17 mouse cellular contexts compared by ENCODE assay signal in the genomic region with DNA sequence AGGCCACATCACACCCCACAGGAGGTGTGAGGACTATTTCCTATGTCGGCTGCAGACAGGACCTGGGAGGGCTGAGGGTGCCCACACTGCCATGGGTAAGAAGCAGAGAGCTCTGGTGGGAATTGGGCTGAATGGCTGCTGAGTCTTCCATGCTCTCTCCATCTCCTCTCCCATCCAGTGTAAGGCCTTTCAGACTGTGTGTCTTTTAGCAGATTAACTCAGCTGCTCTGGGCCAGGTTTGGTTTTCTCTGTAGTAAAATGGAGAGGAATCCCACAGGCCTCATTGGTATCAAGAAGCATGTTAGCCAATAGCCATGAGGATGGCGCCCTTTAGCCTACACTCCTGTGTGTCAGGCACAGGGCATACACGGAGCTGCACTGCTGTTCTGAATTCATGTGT. TPM values are rescaled to one million over a fixed set of nuclear protein-coding genes. Genes with fewer than 3 reads are reported as not detected.
"Had no signal": no experiment of that assay in that cellular context is flagged by ENCODE, and none has a peak within 500 bp of the region (broad histone marks: within the 10 kb centered on the region; RNA-seq: fewer than 3 reads in every experiment).

No protein-coding gene starts in this region.

- H3K27me3 ChIP-seq: neural tube, embryonic 13.5 days; neural tube, embryonic 15.5 days; stomach, embryonic 15.5 days had no signal

- H3K9me3 ChIP-seq: neural tube, embryonic 13.5 days; neural tube, embryonic 15.5 days; stomach, embryonic 15.5 days had no signal

- H3K9ac ChIP-seq: neural tube, embryonic 13.5 days; neural tube, embryonic 15.5 days; stomach, embryonic 15.5 days had no signal

- H3K4me2 ChIP-seq: neural tube, embryonic 13.5 days; neural tube, embryonic 15.5 days; stomach, embryonic 15.5 days had no signal

- H3K36me3 ChIP-seq: neural tube, embryonic 13.5 days; neural tube, embryonic 15.5 days; stomach, embryonic 15.5 days had no signal

- DNase-seq: retina, postnatal 1 day; right cerebral cortex, adult 18-20 months; right cerebral cortex, postnatal 14 days; right cerebral cortex, postnatal 25 days; right cerebral cortex, postnatal 4 days; spleen, adult 18-20 months; thymus, adult 18-20 months; thymus, adult 2 months; thymus, postnatal 14 days; thymus, postnatal 25 days; thymus, postnatal 36 days; thymus, postnatal 4 days had no signal

- H3K27ac ChIP-seq: neural tube, embryonic 13.5 days; neural tube, embryonic 15.5 days; stomach, embryonic 15.5 days; stomach, postnatal 0 days had no signal

- H3K4me3 ChIP-seq: neural tube, embryonic 13.5 days; neural tube, embryonic 15.5 days; stomach, embryonic 15.5 days had no signal

RNA-seq across cellular contexts. Expression of a gene that starts 1.6 kb away (rescaled TPM):
- total RNA-seq: neutrophil, adult 5-6 weeks had no signal
